Mouse (Mus musculus): Measurements from ENCODE around the gene Adrm1. TPM values are rescaled to one million over a fixed set of nuclear protein-coding genes. Genes with fewer than 3 reads are reported as not detected.

The Adrm1 gene
- polyA plus RNA-seq, 1 experiment, result 92.1 TPM

GRCm38 (mm10) chr2:180214352-180214978 lies 43.2 kb downstream of the Adrm1 start:
- H3K4me1 ChIP-seq (ENCODE audit: control insufficient read depth, insufficient read depth, low read length), result peaks cover 7% of the 10 kb centered on the region; the same call in 1 of the 2 replicates
- no peak overlapping the region; the same call in 1 of the 2 replicates for H3K27ac ChIP-seq (ENCODE audit: insufficient read depth, low read length)
- TF ChIP-seq CTCF (IDR thresholded peaks at IDR 0.05; ENCODE audit: extremely low read depth, insufficient read depth, low read length) (no peak), POLR2A (IDR thresholded peaks at IDR 0.05; ENCODE audit: extremely low read depth, insufficient read depth, low read length) (no peak)
- H3K4me3 ChIP-seq (ENCODE audit: insufficient read depth, low read length), result no peak overlapping the region

GRCm38 (mm10) chr2:180215011-180215461 lies 43.8 kb downstream of the Adrm1 start:
- Histone ChIP-seq H3K4me1 (ENCODE audit: control insufficient read depth, insufficient read depth, low read length) (peaks cover 7% of the 10 kb centered on the region; the same call in 1 of the 2 replicates), H3K4me3 (ENCODE audit: insufficient read depth, low read length) (no peak overlapping the region), H3K27ac (ENCODE audit: insufficient read depth, low read length) (no peak overlapping the region)
- no peak for TF ChIP-seq CTCF (IDR thresholded peaks at IDR 0.05; ENCODE audit: extremely low read depth, insufficient read depth, low read length)
- no peak for TF ChIP-seq POLR2A (IDR thresholded peaks at IDR 0.05; ENCODE audit: extremely low read depth, insufficient read depth, low read length)

- Histone ChIP-seq H3K27ac (ENCODE audit: insufficient read depth, low read length) (no peak overlapping the region), H3K4me3 (ENCODE audit: insufficient read depth, low read length) (no peak overlapping the region), H3K4me1 (ENCODE audit: control insufficient read depth, insufficient read depth, low read length) (peaks cover 7% of the 10 kb centered on the region; the same call in 1 of the 2 replicates)
- no peak for TF ChIP-seq POLR2A (IDR thresholded peaks at IDR 0.05; ENCODE audit: extremely low read depth, insufficient read depth, low read length)
- TF ChIP-seq CTCF (IDR thresholded peaks at IDR 0.05; ENCODE audit: extremely low read depth, insufficient read depth, low read length), result no peak
Observed at GRCm38 (mm10) chr2:180215951-180216350, 44.7 kb downstream of the Adrm1 start.

- Histone ChIP-seq H3K4me1 (ENCODE audit: control insufficient read depth, insufficient read depth, low read length) (peaks cover 7% of the 10 kb centered on the region; the same call in 1 of the 2 replicates), H3K27ac (ENCODE audit: insufficient read depth, low read length) (no peak overlapping the region), H3K4me3 (ENCODE audit: insufficient read depth, low read length) (no peak overlapping the region)
- no peak for TF ChIP-seq CTCF (IDR thresholded peaks at IDR 0.05; ENCODE audit: extremely low read depth, insufficient read depth, low read length)
- no peak for TF ChIP-seq POLR2A (IDR thresholded peaks at IDR 0.05; ENCODE audit: extremely low read depth, insufficient read depth, low read length)
Observed at GRCm38 (mm10) chr2:180216921-180217320, 45.6 kb downstream of the Adrm1 start.

GRCm38 (mm10) chr2:180217587-180217986 lies 46.3 kb downstream of the Adrm1 start:
- TF ChIP-seq POLR2A (IDR thresholded peaks at IDR 0.05; ENCODE audit: extremely low read depth, insufficient read depth, low read length) (no peak), CTCF (IDR thresholded peaks at IDR 0.05; ENCODE audit: extremely low read depth, insufficient read depth, low read length) (no peak)
- Histone ChIP-seq H3K4me1 (ENCODE audit: control insufficient read depth, insufficient read depth, low read length) (peaks cover 7% of the 10 kb centered on the region; the same call in 1 of the 2 replicates), H3K27ac (ENCODE audit: insufficient read depth, low read length) (0 out of 2 replicates have a peak overlapping the region, but pooled peaks have one; percentile 7), H3K4me3 (ENCODE audit: insufficient read depth, low read length) (no peak overlapping the region)

GRCm38 (mm10) chr2:180218241-180218640 lies 47.0 kb downstream of the Adrm1 start:
- H3K4me1 ChIP-seq (ENCODE audit: control insufficient read depth, insufficient read depth, low read length), result peaks cover 7% of the 10 kb centered on the region; the same call in 1 of the 2 replicates
- H3K4me3 ChIP-seq (ENCODE audit: insufficient read depth, low read length), result no peak overlapping the region
- 0 out of 2 replicates have a peak overlapping the region, but pooled peaks have one; percentile 7 for H3K27ac ChIP-seq (ENCODE audit: insufficient read depth, low read length)
- TF ChIP-seq CTCF (IDR thresholded peaks at IDR 0.05; ENCODE audit: extremely low read depth, insufficient read depth, low read length) (no peak), POLR2A (IDR thresholded peaks at IDR 0.05; ENCODE audit: extremely low read depth, insufficient read depth, low read length) (no peak)

- no peak overlapping the region for H3K4me3 ChIP-seq (ENCODE audit: insufficient read depth, low read length)
- TF ChIP-seq CTCF (IDR thresholded peaks at IDR 0.05; ENCODE audit: extremely low read depth, insufficient read depth, low read length) (no peak), POLR2A (IDR thresholded peaks at IDR 0.05; ENCODE audit: extremely low read depth, insufficient read depth, low read length) (no peak)
- peaks cover 7% of the 10 kb centered on the region; the same call in 1 of the 2 replicates for H3K4me1 ChIP-seq (ENCODE audit: control insufficient read depth, insufficient read depth, low read length)
- H3K27ac ChIP-seq (ENCODE audit: insufficient read depth, low read length), result peak overlapping the region; percentile 63
Observed at GRCm38 (mm10) chr2:180218677-180219076, 47.4 kb downstream of the Adrm1 start.

- no peak overlapping the region for H3K4me3 ChIP-seq (ENCODE audit: insufficient read depth, low read length)
- H3K27ac ChIP-seq (ENCODE audit: insufficient read depth, low read length), result peak overlapping the region; percentile 63
- H3K4me1 ChIP-seq (ENCODE audit: control insufficient read depth, insufficient read depth, low read length), result peaks cover 7% of the 10 kb centered on the region; the same call in 1 of the 2 replicates
- no peak for TF ChIP-seq CTCF (IDR thresholded peaks at IDR 0.05; ENCODE audit: extremely low read depth, insufficient read depth, low read length)
- no peak for TF ChIP-seq POLR2A (IDR thresholded peaks at IDR 0.05; ENCODE audit: extremely low read depth, insufficient read depth, low read length)
Observed at GRCm38 (mm10) chr2:180219145-180219943, 48.1 kb downstream of the Adrm1 start.

GRCm38 (mm10) chr2:180220165-180220564 lies 48.9 kb downstream of the Adrm1 start:
- TF ChIP-seq CTCF (IDR thresholded peaks at IDR 0.05; ENCODE audit: extremely low read depth, insufficient read depth, low read length) (no peak), POLR2A (IDR thresholded peaks at IDR 0.05; ENCODE audit: extremely low read depth, insufficient read depth, low read length) (no peak)
- H3K27ac ChIP-seq (ENCODE audit: insufficient read depth, low read length), result no peak overlapping the region

More at GRCm38 (mm10) chr2:180220165-180220564, 48.9 kb downstream of the Adrm1 start:
- no peak overlapping the region for H3K4me3 ChIP-seq (ENCODE audit: insufficient read depth, low read length)
- peaks cover 4% of the 10 kb centered on the region; the same call in 1 of the 2 replicates for H3K4me1 ChIP-seq (ENCODE audit: control insufficient read depth, insufficient read depth, low read length)
